Mouse (Mus musculus): ENCODE data around the gene Gm44503.

Gm44503 gene

GRCm38 (mm10) chr9:72958521-72959450 lies at the start of gene Gm44503, which contains the start of gene Dyx1c1:
Gm44503 (plus strand) TSS chr9:72958852.
Dyx1c1 (plus strand) TSS chr9:72958785.
- DNase-seq (ENCODE audit: low read depth, low spot score): peak; percentile 62

DNA sequence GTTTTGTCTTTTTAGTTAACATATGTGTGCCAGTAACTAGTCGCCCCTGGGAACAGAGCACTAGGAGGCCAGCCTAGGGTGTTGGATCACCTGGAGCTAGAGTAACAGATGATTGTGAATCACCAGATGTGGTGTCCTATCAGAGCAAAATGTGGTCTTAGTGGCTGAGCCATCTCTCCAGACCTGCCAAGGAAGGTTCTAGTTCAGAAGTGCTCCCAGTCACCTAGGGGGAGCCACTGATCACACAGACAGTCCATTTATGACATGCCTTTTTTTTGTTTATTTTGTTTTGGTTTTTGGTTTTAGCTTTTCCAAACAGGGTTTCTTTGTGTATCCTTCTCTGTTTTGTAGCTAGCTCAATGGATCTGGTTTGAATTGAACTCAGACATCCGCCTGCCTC lies 47.3 kb upstream of the Gm44503 start:
- no peak for DNase-seq (ENCODE audit: low read depth, low spot score)

DNA sequence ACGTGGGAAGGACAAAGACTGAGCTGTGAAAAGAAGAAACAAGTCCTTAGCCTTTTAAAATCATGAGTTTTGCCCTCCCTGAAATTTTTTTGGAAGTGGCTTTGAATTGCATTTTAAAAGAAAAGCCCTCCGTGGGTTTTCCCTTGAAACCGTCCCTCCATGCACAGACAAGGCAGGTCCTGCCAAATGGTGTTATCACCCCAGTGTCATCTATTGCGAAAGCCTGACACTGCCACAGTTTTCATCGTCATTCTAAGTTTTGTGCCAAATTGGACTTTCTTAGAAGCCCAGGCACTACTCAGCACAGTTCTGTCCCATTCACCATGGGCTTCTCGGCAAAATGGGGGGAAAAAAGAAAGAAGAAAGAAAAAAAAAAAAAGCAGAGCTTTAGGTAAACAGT lies 45.1 kb upstream of the Gm44503 start:
- DNase-seq (ENCODE audit: low read depth, low spot score): peak; percentile 47

- DNase-seq (ENCODE audit: low read depth, low spot score): no peak
Observed at GRCm38 (mm10) chr9:72915728-72916127, 42.9 kb upstream of the Gm44503 start.

DNA sequence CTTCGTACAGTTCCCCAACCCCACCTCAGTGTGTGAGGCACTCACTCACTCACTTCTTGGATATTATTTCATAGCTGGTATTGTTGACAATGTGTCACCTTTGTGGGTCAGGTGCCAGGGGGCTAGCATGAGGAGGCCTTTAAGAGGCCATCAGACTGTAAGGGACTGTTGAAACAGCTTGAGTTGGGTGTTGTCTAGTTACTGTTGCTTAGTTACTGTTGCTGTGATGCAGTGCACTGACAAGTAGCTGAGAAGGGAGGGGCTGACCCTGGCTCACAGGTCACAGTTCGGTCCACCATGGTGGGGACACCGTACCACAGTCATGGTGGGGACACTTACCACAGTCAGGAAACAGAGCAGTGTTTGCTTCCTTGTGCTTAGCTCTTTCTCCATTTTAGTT lies 35.6 kb upstream of the Gm44503 start:
- no peak for DNase-seq (ENCODE audit: low read depth, low spot score)

GRCm38 (mm10) chr9:72925021-72925934 lies 33.4 kb upstream of the Gm44503 start, which contains the start of gene Pygo1:
Pygo1 (plus strand) TSS chr9:72925645.
- peak; percentile 10 for DNase-seq (ENCODE audit: low read depth, low spot score)

- DNase-seq (ENCODE audit: low read depth, low spot score): no peak
Observed at GRCm38 (mm10) chr9:72925935-72926258, 32.8 kb upstream of the Gm44503 start.

DNA sequence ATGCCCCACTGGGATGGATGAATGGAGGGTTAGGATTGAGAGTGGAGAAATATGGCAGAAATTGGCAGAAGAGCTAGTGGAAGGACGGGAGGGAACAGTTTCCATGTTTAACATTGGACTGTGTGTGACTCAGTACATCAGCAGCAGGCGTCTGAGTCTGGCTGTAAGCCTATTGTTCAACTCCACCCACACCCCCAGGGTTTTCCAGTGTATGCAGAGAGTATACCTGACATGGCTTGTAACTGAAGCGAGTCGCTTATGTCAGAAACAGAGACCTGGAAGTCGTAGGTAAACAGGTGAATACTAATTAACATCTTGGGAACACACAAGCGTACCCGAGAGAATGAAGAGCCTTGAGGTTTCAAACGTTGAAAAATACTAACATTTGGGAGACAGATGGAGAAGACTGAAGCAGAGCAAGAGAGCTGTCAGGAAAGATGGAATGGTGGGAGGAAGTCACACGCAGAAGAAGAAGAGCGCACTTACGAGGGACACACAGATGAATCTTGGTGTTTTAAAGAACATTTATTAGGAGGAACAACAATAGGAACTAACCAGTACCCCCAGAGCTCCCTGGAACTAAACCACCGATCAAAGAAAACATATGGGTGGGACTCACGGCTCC lies 27.4 kb upstream of the Gm44503 start:
- DNase-seq (ENCODE audit: low read depth, low spot score): no peak

GRCm38 (mm10) chr9:72935309-72935708 lies 23.3 kb upstream of the Gm44503 start:
- no peak for DNase-seq (ENCODE audit: low read depth, low spot score)

DNA sequence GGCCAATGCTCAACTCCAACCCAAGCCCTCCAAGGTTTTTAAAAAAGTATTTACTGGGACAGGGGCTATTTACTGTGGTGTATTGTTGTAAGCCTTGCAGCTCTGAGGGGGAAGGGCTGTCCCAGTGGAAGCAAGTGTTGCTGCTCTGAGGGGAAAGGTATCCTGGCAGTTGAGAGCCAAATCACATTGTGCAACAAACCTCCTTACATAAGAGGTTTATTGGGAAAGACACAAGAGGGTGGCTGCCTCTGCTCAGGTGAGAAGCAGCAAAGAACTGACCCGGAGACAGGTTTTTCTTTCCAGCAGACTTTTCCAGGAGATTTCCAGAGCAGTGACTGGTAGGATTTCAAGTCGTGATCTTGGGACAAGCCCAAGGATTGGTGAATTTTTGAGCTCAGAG lies 22.4 kb upstream of the Gm44503 start:
- no peak for DNase-seq (ENCODE audit: low read depth, low spot score)

DNA sequence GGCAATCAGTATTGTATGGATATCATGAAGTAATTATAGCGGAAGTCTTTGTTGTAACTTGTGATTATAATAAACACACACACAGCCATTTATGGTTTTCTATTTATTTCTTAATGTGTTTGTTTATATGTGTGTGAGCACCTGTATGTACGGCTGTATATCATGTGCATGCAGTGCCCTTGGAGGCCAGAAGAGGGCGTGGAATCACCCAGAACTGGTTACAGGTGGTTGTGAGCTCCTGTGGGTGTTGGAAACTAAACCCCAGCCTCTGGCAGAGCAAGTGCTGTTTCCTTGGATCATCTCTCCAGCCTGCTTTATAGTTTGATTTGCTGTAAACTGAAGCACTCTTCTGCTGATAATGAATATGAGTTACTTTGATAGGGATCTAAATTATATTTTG lies 15.2 kb upstream of the Gm44503 start:
- DNase-seq (ENCODE audit: low read depth, low spot score): no peak

- no peak for DNase-seq (ENCODE audit: low read depth, low spot score)
Observed at GRCm38 (mm10) chr9:72944286-72944685, 14.4 kb upstream of the Gm44503 start.

- no peak for DNase-seq (ENCODE audit: low read depth, low spot score)
Observed at GRCm38 (mm10) chr9:72947010-72947409, 11.6 kb upstream of the Gm44503 start.

DNA sequence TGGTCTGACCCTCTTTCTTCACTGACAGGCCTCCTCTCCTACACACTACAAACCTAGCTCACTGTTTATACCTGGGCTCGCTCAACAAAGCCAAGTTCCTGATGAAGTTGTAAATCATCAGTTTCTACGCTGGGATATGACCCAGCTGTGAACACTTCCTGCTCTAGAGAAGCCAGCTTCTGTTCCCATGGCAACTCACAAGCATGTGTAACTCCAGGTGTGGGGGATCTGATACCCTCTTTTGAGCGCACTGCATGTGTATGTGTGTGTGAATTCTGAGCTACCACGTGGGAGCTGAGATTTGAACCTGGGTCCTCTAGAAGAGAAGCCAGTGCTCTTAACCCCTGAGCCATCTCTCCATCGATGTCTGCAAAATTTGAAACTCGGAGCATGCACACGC lies 9.1 kb upstream of the Gm44503 start:
- no peak for DNase-seq (ENCODE audit: low read depth, low spot score)

GRCm38 (mm10) chr9:72954746-72955145 lies 3.9 kb upstream of the Gm44503 start:
- DNase-seq (ENCODE audit: low read depth, low spot score): no peak

- DNase-seq (ENCODE audit: low read depth, low spot score): no peak
Observed at GRCm38 (mm10) chr9:72955546-72955945, 3.1 kb upstream of the Gm44503 start.

- DNase-seq (ENCODE audit: low read depth, low spot score): no peak
Observed at GRCm38 (mm10) chr9:72961346-72961745, 2.7 kb downstream of the Gm44503 start.

GRCm38 (mm10) chr9:72961959-72962358 lies 3.3 kb downstream of the Gm44503 start:
- no peak for DNase-seq (ENCODE audit: low read depth, low spot score)

DNA sequence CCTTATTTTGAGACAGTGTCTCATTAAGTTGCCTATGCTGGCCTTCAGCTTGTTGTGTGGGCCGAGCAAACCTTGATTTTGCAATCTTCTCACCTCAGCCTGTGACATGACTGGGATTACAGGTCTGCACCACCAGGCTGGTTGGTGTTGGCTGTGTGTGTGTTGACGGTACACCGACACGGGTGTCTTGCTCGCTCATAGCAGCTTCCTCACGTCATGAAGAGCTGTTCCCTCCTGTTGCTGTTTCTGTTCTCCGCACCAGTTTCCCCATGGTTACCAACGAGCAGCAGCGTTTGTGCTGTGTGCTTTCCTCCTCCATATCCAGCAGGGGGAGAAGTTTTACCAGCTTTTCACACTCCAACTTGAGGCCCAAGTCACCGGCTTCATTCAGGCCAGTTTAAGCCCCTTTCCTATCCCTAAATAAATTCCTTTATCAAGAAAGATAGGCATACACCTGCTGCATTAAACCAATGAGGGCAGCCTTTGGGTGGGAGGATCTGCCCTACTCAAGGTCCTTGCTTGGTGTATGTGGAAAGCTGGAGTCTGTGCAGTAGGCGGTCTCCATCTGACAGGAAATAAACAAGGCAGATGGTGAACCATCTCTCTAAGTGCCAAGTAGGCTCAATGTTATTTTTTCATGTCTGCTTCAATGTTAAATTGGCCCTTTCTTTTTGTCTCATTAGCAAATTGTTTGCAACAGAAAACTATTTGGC lies 9.9 kb downstream of the Gm44503 start:
- DNase-seq (ENCODE audit: low read depth, low spot score): peak; percentile 23

GRCm38 (mm10) chr9:72969874-72970273 lies 11.2 kb downstream of the Gm44503 start:
- DNase-seq (ENCODE audit: low read depth, low spot score): no peak

GRCm38 (mm10) chr9:72972435-72972834 lies 13.8 kb downstream of the Gm44503 start:
- DNase-seq (ENCODE audit: low read depth, low spot score): no peak

Measured in skeletal muscle tissue, adult 2 months (tissue).